Mouse (Mus musculus): ENCODE results near the gene Fermt3. TPM values are rescaled to one million over a fixed set of nuclear protein-coding genes. Genes with fewer than 3 reads are reported as not detected.
A peak's percentile ranks its signal among the peaks of the same experiment; 100 is the strongest.

Gene Fermt3
- polyA plus RNA-seq, 1 experiment from 2014 or later: 3.0 TPM

DNA sequence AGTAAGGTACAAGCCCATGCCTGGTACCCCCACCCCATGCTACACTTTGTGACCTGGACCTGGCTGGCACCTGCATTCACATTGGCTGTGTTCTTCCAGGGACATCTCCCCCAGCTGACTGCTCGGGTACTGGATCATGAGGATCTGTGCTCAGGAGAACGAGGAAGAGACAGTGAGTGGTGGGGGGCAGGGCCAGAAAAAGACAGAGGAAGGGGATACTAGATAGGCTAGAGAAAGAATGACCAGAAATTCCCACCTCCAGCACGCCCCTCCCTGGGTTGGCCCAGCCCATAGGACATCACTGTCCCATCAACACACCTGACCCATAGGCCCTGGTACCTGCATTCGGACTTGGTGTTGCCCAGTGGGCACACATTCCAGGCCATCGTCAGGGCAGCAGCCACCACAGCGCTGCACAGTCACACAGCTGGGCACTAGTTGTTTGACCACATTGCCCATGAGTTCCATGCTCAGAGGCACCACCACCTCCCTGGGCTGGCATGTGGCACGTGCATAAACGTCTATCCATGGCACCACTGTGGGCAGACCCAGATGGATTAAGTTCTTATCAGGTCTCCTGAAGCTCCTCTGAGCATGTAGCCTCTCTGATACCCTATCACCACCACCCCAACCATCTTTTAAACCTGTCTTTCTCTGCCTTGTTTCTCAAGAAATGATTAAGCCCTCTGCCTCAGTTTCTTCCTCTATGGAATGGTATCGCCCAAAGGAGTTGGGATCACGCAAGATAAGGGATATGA is 33.1 kb downstream of the Fermt3 start:
- peaks cover 26% of the 10 kb centered on the region for H3K4me1 ChIP-seq
- no peak for ATAC-seq
- H3K4me2 ChIP-seq: peak overlapping the region; percentile 78
- H3K36me3 ChIP-seq (ENCODE audit: poor library complexity, severe bottlenecking): peaks cover 23% of the 10 kb centered on the region
- WGBS: 77% methylated on average over 10 of the region's 10 CpGs
- H3K9ac ChIP-seq: peak overlapping the region; percentile 83; the same call in 1 of the 2 replicates
- no peak overlapping the region for H3K27ac ChIP-seq
- H3K4me3 ChIP-seq: peak overlapping the region; percentile 69
- no peaks in the 10 kb centered on the region for H3K27me3 ChIP-seq
- no peaks in the 10 kb centered on the region for H3K9me3 ChIP-seq (replicated peaks)

DNA sequence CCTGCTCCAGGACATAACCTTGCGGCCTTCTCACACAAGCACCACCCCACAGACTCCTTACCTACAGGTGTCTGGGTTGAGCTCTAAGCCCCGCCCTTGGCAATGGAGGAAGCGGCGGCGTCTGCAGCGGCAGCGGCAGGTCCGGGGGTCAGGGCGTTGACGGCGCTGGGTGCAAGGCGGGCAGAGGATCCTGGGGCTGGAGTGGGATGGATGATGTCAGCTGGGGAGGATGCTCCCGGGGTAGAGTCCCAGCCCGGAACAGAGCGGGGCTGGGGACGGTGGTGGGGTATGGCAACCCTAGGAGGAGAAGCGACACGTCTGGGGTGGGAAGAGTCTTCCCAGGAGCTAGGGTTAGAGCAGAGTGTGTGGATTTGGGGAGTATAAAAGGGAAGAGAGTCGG is 34.0 kb downstream of the Fermt3 start:
- Histone ChIP-seq H3K27me3 (no peaks in the 10 kb centered on the region), H3K4me3 (no peak overlapping the region), H3K4me2 (no peak overlapping the region), H3K27ac (no peak overlapping the region), H3K4me1 (peaks cover 31% of the 10 kb centered on the region), H3K36me3 (ENCODE audit: poor library complexity, severe bottlenecking) (peaks cover 23% of the 10 kb centered on the region), H3K9ac (no peak overlapping the region), H3K9me3 (replicated peaks) (no peaks in the 10 kb centered on the region)
- WGBS: 86% methylated on average over 19 of the region's 19 CpGs
- ATAC-seq: no peak

DNA sequence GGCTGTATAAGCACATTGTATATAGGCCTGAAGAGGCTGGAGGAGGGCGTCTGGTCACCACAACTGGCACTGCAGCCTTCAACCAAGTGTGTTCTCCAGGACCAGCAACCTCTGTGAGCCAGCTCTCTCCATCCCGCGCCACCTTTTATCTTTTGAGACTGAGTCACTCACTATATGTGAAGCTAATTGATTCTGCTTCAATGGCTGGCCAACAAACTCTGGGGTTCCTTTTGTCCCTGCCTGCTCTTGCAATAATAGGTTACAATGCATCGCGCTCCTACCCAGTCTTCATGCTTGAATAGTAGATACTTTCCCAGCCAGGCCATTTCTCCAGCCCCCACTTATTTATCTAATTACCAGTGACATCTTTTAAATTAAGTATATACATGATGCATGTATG is 35.6 kb downstream of the Fermt3 start:
- Histone ChIP-seq H3K27ac (no peak overlapping the region), H3K9ac (no peak overlapping the region), H3K9me3 (replicated peaks) (no peaks in the 10 kb centered on the region), H3K4me3 (no peak overlapping the region), H3K36me3 (ENCODE audit: poor library complexity, severe bottlenecking) (peaks cover 25% of the 10 kb centered on the region), H3K4me2 (no peak overlapping the region), H3K27me3 (no peaks in the 10 kb centered on the region), H3K4me1 (peaks cover 41% of the 10 kb centered on the region)
- no peak for ATAC-seq
- WGBS: 22% methylated on average over 5 of the region's 5 CpGs

DNA sequence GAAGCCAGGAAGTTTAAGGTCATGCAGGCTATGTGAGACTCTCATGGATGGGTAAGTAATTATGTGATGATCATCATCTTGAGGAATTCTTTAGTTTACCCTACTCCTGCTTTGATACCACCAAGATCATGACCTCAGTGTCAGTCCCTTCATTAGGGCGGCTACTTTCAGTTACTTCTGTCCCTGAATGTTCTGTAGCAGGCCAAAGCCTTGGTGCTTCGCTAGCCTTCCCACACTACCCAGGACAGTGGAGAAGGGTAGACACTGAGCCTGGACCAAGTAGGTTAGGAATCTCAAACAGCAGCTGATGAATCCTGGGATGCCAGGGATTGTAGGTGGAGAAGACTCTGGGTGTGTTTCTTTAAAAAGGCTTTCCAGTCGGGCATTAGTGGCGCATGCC is 37.8 kb downstream of the Fermt3 start:
- no peak overlapping the region for H3K27ac ChIP-seq
- no peaks in the 10 kb centered on the region for H3K9me3 ChIP-seq (replicated peaks)
- 92% methylated on average over 4 of the region's 4 CpGs for WGBS
- peaks cover 45% of the 10 kb centered on the region for H3K36me3 ChIP-seq (ENCODE audit: poor library complexity, severe bottlenecking)
- H3K27me3 ChIP-seq: no peaks in the 10 kb centered on the region
- no peak for ATAC-seq
- H3K4me1 ChIP-seq: peaks cover 48% of the 10 kb centered on the region
- peak overlapping the region; percentile 91; the same call in 1 of the 2 replicates for H3K4me2 ChIP-seq
- no peak overlapping the region for H3K9ac ChIP-seq
- H3K4me3 ChIP-seq: 0 out of 2 replicates have a peak overlapping the region, but pooled peaks have one; percentile 52

DNA sequence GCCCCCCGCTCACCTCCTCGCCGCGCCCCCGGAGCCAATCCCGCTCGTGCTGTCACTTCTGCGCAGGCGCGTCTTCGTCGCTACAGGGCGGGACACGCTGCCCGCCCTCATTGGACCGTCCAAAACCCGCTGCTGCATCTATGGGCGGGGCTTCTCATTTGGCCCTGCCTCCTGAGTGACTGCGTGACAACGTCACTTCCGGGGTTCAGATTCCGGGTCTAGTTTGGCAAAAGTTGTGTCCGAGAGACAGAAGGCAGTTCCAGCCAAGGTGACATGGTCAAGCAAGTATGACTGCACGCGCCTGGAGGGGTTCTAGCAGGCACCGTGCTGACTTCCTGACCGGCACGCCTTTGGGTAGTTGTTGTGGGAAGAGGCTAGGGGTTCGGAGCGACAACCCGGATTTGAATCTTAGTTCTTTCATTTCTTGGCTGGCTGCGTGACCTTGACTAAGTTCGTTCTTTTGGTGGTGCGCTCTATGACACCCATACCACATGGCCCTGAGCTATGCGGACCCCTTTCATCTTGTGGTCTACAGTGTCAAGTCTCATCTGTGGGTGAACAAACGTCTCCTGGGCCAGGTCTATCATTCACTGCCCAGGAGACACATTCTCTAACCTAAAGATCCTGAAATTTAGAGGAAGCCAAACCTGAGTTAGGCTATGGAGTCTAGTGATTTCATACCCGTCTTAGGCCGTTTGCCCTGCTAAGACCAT is 38.7 kb downstream of the Fermt3 start, which contains the start of gene Fkbp2:
Gene Fkbp2, minus strand, starts transcription at position 121 of the 713 bp plus-strand sequence.
- H3K4me3 ChIP-seq: peak within 1 kb of the TSS; percentile 52
- H3K4me1 ChIP-seq: peaks cover 43% of the 10 kb centered on the region
- peak within 1 kb of the TSS; percentile 86 for H3K27ac ChIP-seq
- peaks cover 42% of the 10 kb centered on the region for H3K36me3 ChIP-seq (ENCODE audit: poor library complexity, severe bottlenecking)
- peak within 1 kb of the TSS; percentile 91 for H3K4me2 ChIP-seq
- 2% methylated on average over 38 of the region's 38 CpGs for WGBS
- H3K27me3 ChIP-seq: no peaks in the 10 kb centered on the region
- no peaks in the 10 kb centered on the region for H3K9me3 ChIP-seq (replicated peaks)
- H3K9ac ChIP-seq: peak within 1 kb of the TSS; percentile 73
- peak; percentile 90 for ATAC-seq

DNA sequence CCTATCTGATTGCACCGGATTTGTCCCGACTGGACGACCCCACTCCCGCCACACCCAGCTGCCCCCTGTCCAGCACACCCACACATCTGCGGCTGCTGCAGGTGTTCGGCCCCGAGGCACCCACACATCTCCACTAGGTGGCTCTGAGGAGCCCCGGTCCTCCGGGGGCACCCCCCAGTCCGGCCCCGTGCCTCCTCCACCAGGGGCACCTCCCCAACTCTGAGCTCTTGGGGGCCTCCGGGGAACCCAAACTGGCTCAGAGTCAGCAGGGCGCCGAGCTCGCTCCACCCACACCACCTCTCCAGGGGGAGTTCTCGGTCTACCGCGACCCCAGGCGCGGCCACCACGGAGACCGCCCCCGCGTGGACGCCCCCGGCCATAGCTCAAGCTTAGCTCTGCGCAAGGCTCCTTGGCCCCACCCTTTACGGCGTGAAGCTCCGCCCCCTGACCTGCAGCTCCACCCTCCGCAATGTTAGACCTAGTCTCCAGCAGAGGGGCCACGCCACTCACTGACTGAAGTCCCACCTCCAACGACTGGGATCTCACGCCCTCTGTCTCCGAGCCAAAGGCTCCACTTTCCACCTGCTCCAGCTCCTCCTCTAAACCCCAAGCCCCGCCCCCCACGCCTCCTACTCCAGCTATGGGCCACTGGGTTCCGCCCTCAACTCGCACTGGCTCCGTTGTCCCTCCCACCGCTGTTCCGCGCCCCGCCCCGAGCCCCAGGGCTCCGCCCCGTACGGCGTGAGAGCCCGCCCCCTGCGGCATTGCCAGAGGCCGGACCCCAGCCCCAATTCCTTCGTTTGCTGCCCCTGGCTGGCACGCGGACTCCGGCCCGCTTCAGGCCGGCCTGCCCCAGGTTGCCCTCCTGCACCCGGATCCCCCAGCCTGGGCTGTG is 39.5 kb downstream of the Fermt3 start:
- Histone ChIP-seq H3K4me1 (peaks cover 43% of the 10 kb centered on the region), H3K9ac (peak overlapping the region; percentile 73), H3K9me3 (replicated peaks) (no peaks in the 10 kb centered on the region), H3K36me3 (ENCODE audit: poor library complexity, severe bottlenecking) (peaks cover 34% of the 10 kb centered on the region), H3K4me2 (peak overlapping the region; percentile 91), H3K4me3 (peak overlapping the region; percentile 52), H3K27ac (peak overlapping the region; percentile 86), H3K27me3 (no peaks in the 10 kb centered on the region)
- WGBS: under 1% methylated on average over 56 of the region's 59 CpGs
- ATAC-seq: peak; percentile 85

DNA sequence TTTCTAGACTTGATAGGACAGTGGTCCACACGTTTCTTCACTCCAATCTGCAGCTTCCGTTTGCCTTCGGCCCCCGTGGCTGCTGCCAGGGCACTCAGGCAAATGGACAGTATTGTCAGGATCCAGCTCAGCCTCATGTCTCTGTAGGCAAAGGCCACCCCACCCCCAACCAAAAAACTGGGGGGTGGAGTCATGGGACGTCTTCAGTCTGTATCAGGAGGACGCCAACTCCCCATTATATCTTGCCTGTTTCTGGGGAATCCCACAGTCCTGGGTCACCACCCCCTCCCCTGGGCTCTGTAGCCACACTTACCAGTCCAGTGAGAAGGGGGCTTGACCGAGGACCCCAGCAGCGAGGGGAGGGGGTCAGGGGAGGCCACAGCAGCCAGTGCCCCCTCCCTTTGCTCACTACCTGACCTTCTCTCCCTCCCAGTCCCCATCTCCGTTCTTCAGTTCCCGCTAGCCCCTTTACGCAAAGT is 40.2 kb downstream of the Fermt3 start:
- no peaks in the 10 kb centered on the region for H3K9me3 ChIP-seq (replicated peaks)
- 10% methylated on average over 11 of the region's 11 CpGs for WGBS
- peak overlapping the region; percentile 86 for H3K27ac ChIP-seq
- H3K36me3 ChIP-seq (ENCODE audit: poor library complexity, severe bottlenecking): peaks cover 32% of the 10 kb centered on the region
- peak overlapping the region; percentile 52 for H3K4me3 ChIP-seq
- no peaks in the 10 kb centered on the region for H3K27me3 ChIP-seq
- no peak for ATAC-seq
- H3K4me1 ChIP-seq: peaks cover 44% of the 10 kb centered on the region
- H3K9ac ChIP-seq: peak overlapping the region; percentile 73
- H3K4me2 ChIP-seq: peak overlapping the region; percentile 91

DNA sequence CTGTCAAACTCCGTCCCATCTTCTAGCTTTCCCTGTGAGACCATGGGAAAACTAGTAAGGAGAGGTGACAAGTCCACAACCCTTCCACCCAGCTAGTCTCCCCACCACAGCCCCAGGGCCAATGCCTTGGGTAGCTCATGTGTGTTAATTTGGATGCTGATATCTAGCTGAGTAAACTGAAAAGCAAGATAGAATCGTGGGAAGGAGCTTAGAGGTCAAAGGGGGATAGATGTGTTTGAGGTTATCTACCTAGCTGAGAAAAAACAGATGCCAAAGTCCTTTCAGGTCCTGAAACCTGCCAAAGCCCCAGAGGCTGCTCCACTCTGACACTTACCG is 40.7 kb downstream of the Fermt3 start:
- H3K9me3 ChIP-seq (replicated peaks): no peaks in the 10 kb centered on the region
- no peak for ATAC-seq
- H3K4me2 ChIP-seq: peak overlapping the region; percentile 91
- no peaks in the 10 kb centered on the region for H3K27me3 ChIP-seq
- H3K9ac ChIP-seq: peak overlapping the region; percentile 73; the same call in 1 of the 2 replicates
- peak overlapping the region; percentile 52 for H3K4me3 ChIP-seq
- H3K27ac ChIP-seq: peak overlapping the region; percentile 86
- H3K36me3 ChIP-seq (ENCODE audit: poor library complexity, severe bottlenecking): peaks cover 32% of the 10 kb centered on the region
- H3K4me1 ChIP-seq: peaks cover 48% of the 10 kb centered on the region
- 54% methylated on average over 3 of the region's 3 CpGs for WGBS

DNA sequence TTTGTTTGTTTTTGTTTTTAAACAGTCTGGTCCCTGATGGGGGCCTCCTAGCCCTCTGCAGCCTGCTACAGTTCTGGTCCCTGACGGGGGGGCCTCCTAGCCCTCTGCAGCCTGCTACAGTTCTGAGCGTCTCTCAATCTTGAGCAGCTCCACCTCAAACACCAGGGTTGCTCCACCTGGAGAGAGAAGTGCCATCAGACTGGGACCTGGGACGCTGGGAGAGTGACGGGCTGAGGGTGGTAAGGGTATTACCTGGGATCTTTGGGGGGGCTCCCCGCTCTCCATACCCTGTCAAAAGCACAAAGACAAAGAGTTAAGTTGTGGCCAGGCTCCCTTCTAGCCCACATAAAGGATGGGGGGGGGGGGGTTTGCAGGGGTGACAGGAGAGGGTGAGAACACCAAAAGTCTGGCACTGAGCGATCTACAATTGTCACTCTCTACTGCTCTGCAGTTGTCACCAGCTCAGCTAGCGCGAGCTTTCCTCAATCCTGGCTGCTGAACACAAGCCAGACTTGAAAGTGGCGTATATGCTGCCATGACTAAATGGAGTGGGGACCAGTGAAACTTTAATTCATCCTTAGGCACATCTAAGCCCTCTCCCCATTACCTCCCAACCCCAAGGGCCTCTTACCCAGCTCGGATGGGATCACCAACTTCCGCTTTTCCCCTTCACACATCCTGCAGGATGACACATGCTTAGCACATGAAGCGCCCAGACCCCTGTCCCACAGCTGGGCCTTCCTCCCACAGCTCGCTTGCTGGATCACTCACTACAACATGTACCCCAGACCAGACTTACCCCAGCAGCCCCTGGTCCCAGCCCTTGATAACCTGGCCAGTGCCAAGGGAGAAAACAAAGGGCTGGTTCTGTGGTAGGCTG is 41.3 kb downstream of the Fermt3 start:
- WGBS: 88% methylated on average over 13 of the region's 13 CpGs
- Histone ChIP-seq H3K27me3 (no peaks in the 10 kb centered on the region), H3K4me2 (peak overlapping the region; percentile 91), H3K27ac (peak overlapping the region; percentile 86), H3K36me3 (ENCODE audit: poor library complexity, severe bottlenecking) (peaks cover 32% of the 10 kb centered on the region), H3K4me3 (peak overlapping the region; percentile 52), H3K4me1 (peaks cover 48% of the 10 kb centered on the region), H3K9ac (peak overlapping the region; percentile 73), H3K9me3 (replicated peaks) (no peaks in the 10 kb centered on the region)
- no peak for ATAC-seq

DNA sequence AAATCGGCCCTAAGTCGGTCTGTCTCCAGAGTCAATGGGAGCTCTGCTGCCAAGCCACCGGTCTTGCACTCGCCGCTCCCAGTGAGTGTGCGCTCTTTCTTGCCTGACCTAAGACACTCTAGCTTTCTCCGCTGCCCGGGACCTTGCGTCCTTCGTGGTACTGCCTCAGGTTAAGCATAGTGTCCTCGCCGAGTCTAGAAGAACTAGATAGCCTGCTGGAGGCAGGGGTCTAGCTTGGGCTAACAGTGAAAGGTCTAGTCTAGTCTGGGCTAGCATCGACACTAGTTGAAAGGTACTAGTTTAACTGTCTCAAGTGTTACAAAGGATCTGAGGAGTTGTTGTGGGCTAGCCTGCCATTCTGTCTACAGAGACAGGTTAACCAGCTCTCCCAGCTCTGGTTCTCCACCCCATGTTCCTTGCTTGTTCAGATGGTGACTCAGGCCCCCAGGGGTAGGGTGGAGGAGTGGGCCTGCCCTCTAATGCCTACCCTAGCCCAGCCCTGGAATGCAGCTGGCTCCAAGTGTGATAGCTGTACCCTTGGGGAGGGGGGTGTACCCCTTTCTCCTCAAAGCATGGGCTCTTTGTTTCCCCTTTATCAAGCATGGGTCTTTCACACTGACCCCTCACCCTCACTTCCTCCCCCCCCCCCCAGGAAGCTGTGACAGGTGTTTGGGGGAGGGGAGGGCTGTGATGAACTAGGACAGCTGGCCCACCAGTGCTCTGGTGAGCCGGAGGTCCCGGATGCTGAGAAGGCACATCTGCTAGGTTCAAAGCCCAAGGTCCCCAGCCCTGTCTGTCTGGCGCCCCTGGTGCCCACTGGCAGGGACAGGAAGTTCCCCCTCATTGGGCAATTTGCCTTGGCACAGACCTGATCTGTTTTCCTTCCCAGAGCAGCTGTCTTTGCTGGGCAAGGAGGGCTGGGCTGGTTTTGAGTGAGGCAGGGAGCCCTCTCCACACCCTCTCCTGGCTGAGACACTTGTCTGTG is 43.4 kb downstream of the Fermt3 start, which contains the start of gene Plcb3:
Gene Plcb3, minus strand, starts transcription at position 934 of the 985 bp plus-strand sequence.
- Histone ChIP-seq H3K36me3 (ENCODE audit: poor library complexity, severe bottlenecking) (peaks cover 23% of the 10 kb centered on the region), H3K4me3 (peak within 1 kb of the TSS; percentile 89), H3K4me2 (peak within 1 kb of the TSS; percentile 91), H3K4me1 (peaks cover 44% of the 10 kb centered on the region), H3K9me3 (replicated peaks) (no peaks in the 10 kb centered on the region), H3K27ac (peak within 1 kb of the TSS; percentile 96), H3K27me3 (peaks cover 14% of the 10 kb centered on the region), H3K9ac (peak within 1 kb of the TSS; percentile 88)
- 0% methylated on average over 16 of the region's 16 CpGs for WGBS
- peak; percentile 5; the same call in 1 of the 2 replicates for ATAC-seq

All from forebrain, embryonic 13.5 days (tissue).